Mouse (Mus musculus) cerebellum, adult 11 months (tissue): ENCODE results near the gene Spryd7.
"Not testable (repeated sequence)": the region's sequence is repeated elsewhere in the genome, so short reads cannot be mapped to it uniquely, and the experiment has no call there.

ENCODE experiments used
- DNase-seq: peaks from one replicate; pipeline ENCODE4 v3.0.0; 2022

Gene Spryd7

GRCm38 (mm10) chr14:61556289-61557147 lies at the start of gene Spryd7:
Spryd7 (minus strand) TSS chr14:61556886.
- DNase-seq: peak; percentile 98

GRCm38 (mm10) chr14:61606088-61606487 lies 49.4 kb upstream of the Spryd7 start:
- DNase-seq: not testable (repeated sequence)

- no peak for DNase-seq
These were observed 47.4 kb upstream of the Spryd7 start for GRCm38 (mm10) chr14:61604081-61604480.

DNA sequence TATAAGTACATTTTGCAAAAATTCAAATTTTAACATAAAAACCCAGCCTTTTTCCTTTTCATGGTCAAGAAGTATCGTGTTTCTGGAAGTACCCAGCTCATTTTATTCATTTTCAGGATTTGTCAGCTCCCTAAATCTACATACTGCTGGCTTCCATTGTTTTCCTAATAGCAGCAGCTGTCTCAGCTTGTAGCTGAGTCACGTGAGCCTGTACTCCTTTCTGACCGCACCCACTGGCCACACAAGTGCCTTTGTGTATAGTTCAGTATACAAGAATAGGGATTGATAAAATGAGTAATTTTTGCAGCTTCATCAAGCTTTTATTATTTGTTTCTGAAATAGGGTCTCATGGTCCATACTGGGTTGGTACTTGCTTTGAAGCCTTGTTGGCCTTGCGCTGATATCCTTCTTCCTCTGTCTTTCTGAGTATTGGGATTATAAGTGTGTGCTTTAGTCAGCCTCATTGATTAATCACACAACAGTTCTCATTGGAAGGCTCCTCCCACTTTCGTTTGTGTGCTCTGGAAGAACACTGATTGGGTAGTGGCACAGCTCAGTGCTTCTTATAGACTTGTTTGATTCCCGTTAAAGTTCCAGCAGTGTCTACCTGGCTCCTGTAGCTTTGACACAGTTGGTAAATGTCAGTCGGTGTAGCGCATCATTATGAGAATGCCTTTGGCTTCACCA lies 46.5 kb upstream of the Spryd7 start:
- DNase-seq: no peak

GRCm38 (mm10) chr14:61601348-61601747 lies 44.7 kb upstream of the Spryd7 start:
- no peak for DNase-seq

DNA sequence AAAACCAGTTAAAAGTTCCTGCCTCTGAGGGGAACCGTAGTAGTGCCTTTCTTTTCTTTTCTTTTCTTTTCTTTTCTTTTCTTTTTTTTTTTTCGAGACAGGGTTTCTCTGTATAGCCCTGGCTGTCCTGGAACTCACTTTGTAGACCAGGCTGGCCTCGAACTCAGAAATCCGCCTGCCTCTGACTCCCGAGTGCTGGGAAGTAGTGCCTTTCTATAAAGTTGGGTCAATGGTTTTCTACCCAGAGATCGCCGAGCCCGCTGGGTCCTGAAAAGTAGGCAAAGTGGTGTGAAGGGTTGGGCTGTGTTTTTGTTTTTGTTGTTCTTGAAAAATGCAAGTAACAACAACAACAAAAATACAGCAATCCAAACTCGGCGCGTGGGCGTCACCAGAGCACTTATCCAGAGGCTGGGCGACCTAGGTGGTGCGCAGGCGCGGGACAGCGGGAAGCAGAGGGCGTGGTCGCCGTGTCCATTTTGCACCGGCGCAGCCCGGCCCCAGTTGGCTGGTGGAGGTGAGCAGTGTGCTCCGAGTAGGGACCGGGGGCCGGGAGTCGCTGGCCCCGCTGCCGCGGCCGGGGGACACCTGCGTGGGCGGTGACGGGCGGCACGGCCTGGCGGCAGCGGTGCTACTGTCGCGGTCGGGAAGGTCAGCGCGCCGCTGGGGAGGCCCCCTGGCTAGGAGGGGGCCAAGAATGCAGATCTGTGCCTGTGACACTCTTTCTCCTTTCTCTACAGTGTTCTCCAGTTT lies 42.5 kb upstream of the Spryd7 start:
- peak; percentile 87 for DNase-seq

DNA sequence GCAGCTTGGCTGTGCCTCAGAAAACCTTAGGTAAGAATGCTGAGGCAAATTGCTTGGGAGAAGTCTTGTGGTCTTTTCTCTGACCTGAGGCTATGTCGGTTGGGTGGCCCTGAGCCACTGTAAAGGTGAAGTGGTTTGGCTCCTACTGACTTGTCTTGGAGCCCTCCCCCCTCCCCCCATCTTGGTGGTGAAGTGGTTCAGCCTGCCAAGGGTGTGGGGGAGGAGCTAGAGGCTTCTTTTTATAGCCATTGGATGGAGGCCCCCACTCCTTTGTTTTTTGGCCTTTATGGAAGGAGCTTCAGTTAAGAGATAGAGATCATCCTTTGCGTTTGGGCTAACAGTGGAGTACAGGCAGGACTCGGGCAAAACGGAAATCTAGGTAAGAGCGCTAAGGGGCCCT lies 41.3 kb upstream of the Spryd7 start, which contains the start of gene Trim13:
TSS of gene Trim13 (plus strand) at position 280 of the 400 bp plus-strand sequence.
- no peak for DNase-seq

GRCm38 (mm10) chr14:61596719-61597426 lies 40.2 kb upstream of the Spryd7 start:
- DNase-seq: no peak

DNA sequence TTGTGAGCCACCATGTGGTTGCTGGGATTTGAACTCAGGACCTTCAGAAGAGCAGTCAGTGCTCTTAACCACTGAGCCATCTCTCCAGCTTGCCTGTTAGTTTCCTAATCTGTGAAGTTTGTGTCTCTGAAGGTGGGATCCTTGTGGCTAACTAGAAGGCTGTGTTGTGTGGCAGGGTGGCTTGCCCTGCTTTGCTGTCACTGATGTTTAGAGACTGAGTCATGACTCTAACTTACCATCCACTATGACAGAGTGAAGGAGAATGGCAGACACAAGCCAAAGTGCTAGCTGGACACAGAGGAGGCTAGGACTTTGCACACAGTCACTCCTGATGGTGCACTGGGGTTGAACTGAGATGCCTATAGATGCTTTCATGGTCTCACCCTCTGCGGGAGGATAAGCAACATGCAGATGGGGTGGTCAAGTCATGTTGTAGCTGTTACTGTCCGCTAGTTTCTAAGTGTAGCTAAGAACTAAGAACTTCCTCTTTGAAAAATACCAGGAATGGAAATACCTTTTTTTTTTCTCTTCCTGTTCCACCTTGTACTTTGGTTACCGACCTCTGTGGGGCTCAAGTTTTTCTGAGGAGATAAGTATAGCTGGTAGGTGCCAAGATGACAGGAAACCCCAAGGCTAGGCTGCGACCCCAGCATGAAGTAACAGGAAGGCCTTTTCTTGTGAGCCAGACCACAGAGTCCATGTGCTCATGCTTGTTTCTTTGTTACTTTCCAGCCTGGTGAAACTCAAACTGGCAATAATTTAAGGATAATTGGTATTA lies 32.8 kb upstream of the Spryd7 start:
- DNase-seq: no peak

DNA sequence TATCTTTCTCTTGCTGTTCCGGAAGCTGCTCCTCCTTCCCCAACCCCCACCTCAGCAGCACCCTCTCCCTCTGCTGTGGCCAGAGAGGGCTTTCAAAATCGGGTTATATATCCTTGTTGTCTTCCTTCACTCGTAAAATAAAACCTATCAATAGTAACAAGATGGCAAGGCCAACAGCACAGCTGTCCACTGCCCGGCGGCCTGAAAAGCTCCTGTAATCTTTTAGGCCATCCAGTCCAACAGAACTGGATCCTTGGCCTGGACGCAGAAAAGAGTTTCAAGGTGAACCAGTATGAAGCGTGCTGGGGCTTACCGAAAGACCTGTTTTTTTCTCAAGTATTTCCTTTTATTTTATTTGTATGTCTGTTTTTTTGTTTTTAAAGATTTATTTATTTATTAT lies 19.3 kb upstream of the Spryd7 start:
- no peak for DNase-seq

DNA sequence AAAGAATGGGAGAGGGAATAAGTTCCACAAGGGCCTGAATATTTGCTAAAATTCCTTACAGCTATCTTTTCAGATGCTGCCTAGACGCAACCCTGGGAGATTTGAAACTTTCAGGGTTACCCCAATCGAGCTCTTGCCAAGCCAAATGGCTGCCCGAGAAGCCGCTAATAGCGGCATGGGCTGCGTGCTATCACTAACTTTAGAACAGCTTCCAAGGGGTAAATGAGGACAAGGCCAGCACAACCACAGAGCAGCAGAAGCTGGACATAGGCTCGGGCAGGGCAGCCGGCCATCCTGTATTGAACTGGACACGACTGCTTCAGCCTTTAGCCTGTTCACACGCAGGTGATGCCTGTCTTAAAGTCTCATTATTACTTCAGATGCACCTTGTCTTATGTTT lies 18.4 kb upstream of the Spryd7 start:
- no peak for DNase-seq

GRCm38 (mm10) chr14:61572131-61572530 lies 15.4 kb upstream of the Spryd7 start:
- no peak for DNase-seq

- peak; percentile 73 for DNase-seq
These were observed 14.7 kb upstream of the Spryd7 start for GRCm38 (mm10) chr14:61571366-61571765.

GRCm38 (mm10) chr14:61569344-61569743 lies 12.7 kb upstream of the Spryd7 start:
- no peak for DNase-seq

DNA sequence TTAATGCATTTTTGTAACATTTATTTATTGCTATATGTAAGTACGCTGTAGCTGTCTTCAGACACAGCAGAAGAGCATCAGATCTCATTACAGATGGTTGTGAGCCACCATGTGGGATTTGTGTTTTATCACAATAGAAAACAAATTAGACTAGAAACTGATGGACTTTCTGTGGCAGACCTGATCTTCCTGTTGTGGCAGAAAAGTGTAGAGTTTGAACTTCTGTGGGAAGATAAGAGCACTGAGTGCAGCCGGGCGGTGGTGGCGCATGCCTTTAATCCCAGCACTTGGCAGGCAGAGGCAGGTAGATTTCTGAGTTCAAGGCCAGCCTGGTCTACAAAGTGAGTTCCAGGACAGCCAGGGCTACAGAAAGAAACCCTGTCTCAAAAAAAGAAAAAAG lies 9.5 kb upstream of the Spryd7 start:
- not testable (repeated sequence) for DNase-seq

- DNase-seq: no peak
These were observed 3.2 kb upstream of the Spryd7 start for GRCm38 (mm10) chr14:61559856-61560255.

DNA sequence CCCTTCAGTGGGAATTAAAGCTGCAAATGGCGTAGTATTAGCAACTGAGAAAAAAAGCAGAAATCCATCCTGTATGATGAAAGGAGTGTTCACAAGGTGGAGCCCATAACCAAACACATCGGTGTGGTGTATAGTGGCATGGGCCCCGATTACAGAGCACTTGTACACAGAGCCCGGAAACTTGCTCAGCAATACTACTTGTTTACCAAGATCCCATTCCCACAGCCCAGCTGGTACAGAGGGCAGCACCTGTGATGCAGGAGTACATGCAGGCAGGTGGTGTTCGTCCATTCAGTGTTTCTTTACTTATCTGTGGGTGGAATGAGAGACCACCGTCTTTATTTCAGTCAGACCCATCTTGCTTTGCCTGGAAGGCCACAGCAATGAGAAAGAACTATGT lies 2.2 kb upstream of the Spryd7 start:
- no peak for DNase-seq

DNA sequence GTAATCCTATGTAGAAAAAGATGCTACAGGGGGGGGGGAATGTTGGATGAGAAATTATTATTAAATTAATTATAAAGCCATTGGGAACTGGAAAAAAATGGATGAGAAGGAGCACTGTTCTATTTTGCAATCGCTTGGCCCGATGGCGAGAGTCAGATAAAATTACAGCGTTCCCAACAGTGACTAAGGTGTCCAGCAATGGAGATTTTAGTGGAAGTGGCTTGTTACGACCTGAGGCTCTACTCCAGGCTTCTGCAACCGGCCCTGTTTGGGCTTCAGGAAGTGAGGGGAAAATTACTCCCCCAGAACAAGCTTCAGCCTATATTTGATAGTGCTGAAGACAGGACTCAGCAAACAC lies 776 bp downstream of the Spryd7 start:
- no peak for DNase-seq

- no peak for DNase-seq
These were observed 8.1 kb downstream of the Spryd7 start for GRCm38 (mm10) chr14:61548614-61549013.

DNA sequence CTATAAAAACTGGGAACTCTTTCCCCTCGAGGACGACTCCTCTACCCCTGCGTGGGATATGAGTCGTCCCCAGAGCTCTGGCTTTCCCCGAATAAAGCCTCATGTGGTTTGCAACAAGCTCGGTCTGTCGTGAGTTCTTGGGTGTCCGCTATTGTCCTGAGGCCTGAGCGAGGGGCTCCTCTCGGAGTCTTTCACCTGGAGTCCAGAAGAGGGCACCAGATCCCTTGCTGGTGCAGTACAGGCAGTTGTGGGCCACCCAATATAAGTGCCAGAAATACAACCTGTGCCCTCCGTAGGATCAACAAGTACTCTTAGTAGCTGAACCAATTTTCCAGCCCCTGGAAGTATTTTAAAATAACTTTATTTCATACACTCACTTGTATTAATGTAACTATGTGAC lies 18.9 kb downstream of the Spryd7 start:
- DNase-seq: not testable (repeated sequence)

GRCm38 (mm10) chr14:61536631-61537264 lies 19.9 kb downstream of the Spryd7 start:
- no peak for DNase-seq

DNA sequence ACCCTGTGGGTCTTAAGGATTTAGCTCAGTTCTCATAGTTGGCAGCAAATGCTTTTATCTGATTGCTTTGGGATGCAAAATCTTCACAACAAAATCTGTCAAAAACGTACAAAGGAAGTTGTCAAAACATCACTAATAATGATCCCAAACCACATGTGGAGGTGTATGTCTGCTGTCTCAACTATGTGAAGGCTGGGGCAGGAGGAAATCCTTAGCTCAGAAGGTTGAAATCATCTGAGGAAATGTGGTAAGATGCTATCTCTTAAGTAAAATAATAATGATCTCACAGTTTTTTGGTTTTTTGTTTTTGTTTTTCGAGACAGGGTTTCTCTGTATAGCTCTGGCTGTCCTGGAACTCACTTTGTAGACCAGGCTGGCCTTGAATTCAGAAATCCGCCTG lies 20.9 kb downstream of the Spryd7 start:
- DNase-seq: no peak
